Mouse (Mus musculus) olfactory bulb, adult 2 months (tissue): ENCODE measurements around the gene Cpe. TPM values are rescaled to one million over a fixed set of nuclear protein-coding genes. Genes with fewer than 3 reads are reported as not detected.
A peak's percentile ranks its signal among the peaks of the same experiment; 100 is the strongest.

Experiments used
- H3K27ac ChIP-seq: fragments of 200-500 bp; 2 replicates; pipeline ENCODE4 v1.5.1; 2012; ENCODE audit warnings: low read depth, low read length; ENCODE audit not compliant: insufficient read depth
- H3K4me1 ChIP-seq: fragments of 200-500 bp; 2 replicates; pipeline ENCODE4 v1.6.1; 2012; ENCODE audit warnings: low read length; ENCODE audit not compliant: control insufficient read depth, insufficient read depth
- H3K4me3 ChIP-seq: fragments of 200-500 bp; 2 replicates; pipeline ENCODE4 v1.5.1; 2012; ENCODE audit warnings: mild to moderate bottlenecking, low read depth, low read length, moderate library complexity; ENCODE audit not compliant: insufficient read depth
- CTCF ChIP-seq: fragments of 200-500 bp; IDR thresholded peaks from 2 replicates; pipeline ENCODE4 v1.5.1; 2012; ENCODE audit warnings: low read depth, mild to moderate bottlenecking, low read length, moderate library complexity; ENCODE audit not compliant: insufficient read depth
- POLR2A ChIP-seq: fragments of 200-500 bp; IDR thresholded peaks from 2 replicates; pipeline ENCODE4 v1.6.1; 2012; ENCODE audit warnings: mild to moderate bottlenecking, low read depth, low read length, moderate library complexity; ENCODE audit not compliant: insufficient read depth
- WGBS: fragments of 180-500 bp; shearing (Covaris S2); methylation state at CpG from one replicate; pipeline ENCODE4 v1.1.7; 2018; 5-methylcytosine and 5-hydroxymethylcytosine counted together
- polyA plus RNA-seq: library from polyadenylated mRNA; stranded (reverse); fragments of >200 nt; gene quantifications from 2 replicates; pipeline ENCODE4 v1.2.4, GENCODE M21; 2012; ENCODE audit warnings: low replicate concordance; ENCODE audit not compliant: missing spikeins, insufficient read depth, insufficient read length

Gene Cpe
- polyA plus RNA-seq, 1 experiment, result 578 TPM

DNA sequence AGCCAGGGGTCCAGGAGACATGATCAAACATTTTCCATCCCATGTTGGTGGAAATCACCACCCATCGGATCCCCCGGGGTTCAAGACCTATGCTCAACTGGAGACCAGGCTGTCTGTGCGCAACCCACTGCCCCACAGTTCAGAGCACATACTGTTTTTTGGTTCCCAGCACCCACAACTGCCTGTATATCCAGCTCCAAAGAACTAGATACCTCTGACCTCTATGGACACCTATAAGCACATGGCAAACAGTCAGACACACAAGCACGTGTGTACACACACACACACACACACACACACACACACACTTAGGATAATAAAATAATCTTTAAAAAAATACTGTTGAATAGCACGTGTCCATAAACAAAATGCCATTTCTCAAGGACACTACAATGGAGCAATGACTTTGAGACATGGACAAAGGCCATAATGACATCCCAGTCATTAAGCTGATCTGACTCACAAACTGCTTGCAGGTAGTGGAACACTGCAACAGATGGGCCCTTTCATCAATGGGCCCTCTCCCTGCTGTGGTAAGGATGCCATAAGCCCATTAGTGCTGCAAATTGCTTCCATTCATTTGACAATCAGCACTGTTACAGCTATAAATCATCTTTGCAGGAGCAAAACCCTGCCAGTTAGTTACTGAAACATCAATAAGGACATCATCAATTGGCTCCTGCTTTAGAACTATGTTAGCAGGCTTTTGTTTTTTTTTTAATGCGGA lies 63.7 kb downstream of the Cpe start:
- Histone ChIP-seq H3K4me3 (no peak overlapping the region), H3K4me1 (peaks cover 13% of the 10 kb centered on the region), H3K27ac (0 out of 2 replicates have a peak overlapping the region, but pooled peaks have one; percentile 62)
- WGBS, result 86% methylated on average over 6 of the region's 6 CpGs
- no peak for TF ChIP-seq CTCF
- no peak for TF ChIP-seq POLR2A

DNA sequence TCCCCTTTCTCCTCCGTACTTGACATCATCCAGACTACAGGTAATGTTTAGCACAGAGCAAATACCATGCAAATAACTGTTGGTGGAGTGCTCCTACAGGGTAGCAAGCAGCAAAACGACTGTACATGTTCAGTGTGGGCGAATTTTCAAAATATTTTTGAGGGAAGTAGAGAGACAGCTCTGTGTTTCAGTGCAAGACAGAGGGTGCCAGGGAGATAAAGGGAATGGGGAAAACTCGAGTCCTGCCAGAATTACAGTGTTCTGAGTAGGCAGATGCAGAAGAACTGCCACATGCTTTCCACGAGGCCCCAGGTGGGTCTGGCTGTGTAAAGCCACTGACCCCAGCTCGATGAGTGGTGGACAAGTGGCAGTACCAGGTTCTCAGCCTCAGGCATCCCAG lies 64.8 kb downstream of the Cpe start:
- Histone ChIP-seq H3K4me1 (peaks cover 13% of the 10 kb centered on the region), H3K27ac (no peak overlapping the region), H3K4me3 (no peak overlapping the region)
- TF ChIP-seq CTCF, result no peak
- TF ChIP-seq POLR2A, result no peak
- WGBS, result 82% methylated on average over 6 of the region's 6 CpGs

DNA sequence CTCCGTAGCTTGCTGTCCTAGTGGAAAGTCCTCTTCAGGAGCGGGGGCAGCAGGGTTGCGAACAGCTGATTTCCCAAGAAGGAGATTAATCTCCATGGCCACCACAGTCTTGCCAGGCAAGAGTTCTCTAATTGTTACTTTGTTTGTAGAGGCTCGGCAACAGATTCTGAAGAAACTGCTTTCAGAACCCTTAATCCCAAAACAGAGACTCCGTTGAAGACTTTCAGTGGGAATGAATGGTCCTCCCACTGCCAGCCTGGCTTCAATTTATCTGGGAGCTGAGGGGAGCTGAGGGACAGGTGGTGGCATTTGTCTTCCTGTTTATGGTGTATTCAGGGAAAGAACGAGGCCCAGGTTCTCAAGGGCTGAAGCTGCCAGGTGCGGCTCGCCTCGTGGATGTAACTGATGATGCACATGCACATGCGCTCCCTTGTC lies 68.2 kb downstream of the Cpe start:
- TF ChIP-seq CTCF (no peak), POLR2A (no peak)
- Histone ChIP-seq H3K4me1 (peaks cover 13% of the 10 kb centered on the region), H3K4me3 (no peak overlapping the region), H3K27ac (peak overlapping the region; percentile 19; the same call in 1 of the 2 replicates)
- 32% methylated on average over 10 of the region's 10 CpGs for WGBS

GRCm38 (mm10) chr8:64620365-64621150 lies 72.3 kb downstream of the Cpe start:
- H3K27ac ChIP-seq, result no peak overlapping the region
- WGBS, result 55% methylated on average over 7 of the region's 7 CpGs
- H3K4me1 ChIP-seq, result peaks cover 9% of the 10 kb centered on the region
- H3K4me3 ChIP-seq, result no peak overlapping the region
- TF ChIP-seq CTCF (no peak), POLR2A (no peak)

DNA sequence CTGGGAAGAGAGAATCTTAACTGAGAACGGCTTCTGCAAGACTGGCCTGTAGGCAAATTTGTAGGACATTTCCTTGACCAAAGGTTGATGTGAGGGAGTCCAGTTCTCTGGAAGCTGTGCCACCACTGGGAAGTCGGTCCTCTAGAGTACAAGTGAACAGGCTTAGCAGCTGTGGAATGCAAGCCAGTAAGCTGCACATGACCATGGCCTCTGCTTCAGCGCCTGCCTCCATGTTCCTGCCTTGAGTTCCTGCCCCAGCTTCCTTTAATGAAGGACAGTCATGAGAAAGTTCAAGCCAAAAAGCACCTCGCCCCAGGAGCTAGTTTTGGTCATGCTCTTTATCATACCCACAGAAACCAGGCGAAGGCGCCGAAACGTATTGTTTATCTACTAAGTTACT lies 73.2 kb downstream of the Cpe start:
- Histone ChIP-seq H3K4me1 (peaks cover 3% of the 10 kb centered on the region), H3K27ac (no peak overlapping the region), H3K4me3 (no peak overlapping the region)
- 94% methylated on average over 8 of the region's 8 CpGs for WGBS
- no peak for TF ChIP-seq CTCF
- no peak for TF ChIP-seq POLR2A

DNA sequence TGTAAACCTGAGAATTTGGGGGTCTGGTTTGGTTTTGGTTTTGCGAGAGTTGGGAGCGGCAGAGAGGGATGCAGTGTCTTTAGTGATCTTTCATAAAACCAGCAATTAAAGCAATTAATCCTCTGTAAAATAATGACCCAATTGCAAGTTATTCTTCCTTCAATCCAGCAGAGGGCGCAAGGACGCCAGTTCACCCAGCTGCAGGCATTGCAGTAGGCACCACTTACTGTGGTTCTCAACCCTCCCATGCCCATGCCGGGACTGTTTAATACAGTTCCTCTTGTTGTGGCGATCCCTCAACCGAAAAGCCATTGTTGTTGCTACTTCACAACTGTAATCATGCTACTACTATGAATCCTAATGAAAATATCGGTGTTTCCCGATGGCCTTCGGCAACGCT lies 74.2 kb downstream of the Cpe start:
- no peaks in the 10 kb centered on the region for H3K4me1 ChIP-seq
- no peak overlapping the region for H3K27ac ChIP-seq
- WGBS, result 22% methylated on average over 11 of the region's 11 CpGs
- peak; percentile 59 for TF ChIP-seq CTCF
- no peak for TF ChIP-seq POLR2A
- H3K4me3 ChIP-seq, result no peak overlapping the region

DNA sequence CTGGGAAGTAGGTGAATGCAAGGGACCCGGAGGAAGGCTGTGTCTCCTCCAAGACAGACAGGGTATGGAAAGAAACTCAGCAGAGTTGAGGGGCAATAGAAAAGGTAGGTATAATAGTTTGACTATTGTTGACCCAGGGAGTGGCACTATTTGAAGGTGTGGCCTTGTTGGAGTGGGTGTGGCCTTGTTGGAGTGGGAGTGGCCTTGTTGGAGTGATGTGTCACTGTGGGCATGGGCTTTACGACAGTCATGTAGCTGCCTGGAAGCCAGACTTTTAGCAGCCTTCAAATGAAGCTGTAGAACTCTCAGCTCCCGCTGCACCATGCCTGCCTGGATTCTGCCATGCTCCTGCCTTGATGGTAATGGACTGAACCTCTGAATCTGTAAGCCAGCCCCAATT lies 76.3 kb downstream of the Cpe start:
- WGBS, result 86% methylated on average over 3 of the region's 3 CpGs
- H3K4me1 ChIP-seq, result no peaks in the 10 kb centered on the region
- TF ChIP-seq POLR2A (no peak), CTCF (no peak)
- no peak overlapping the region for H3K27ac ChIP-seq
- no peak overlapping the region for H3K4me3 ChIP-seq

- 82% methylated on average over 4 of the region's 4 CpGs for WGBS
- Histone ChIP-seq H3K27ac (no peak overlapping the region), H3K4me1 (no peaks in the 10 kb centered on the region), H3K4me3 (no peak overlapping the region)
- TF ChIP-seq CTCF (no peak), POLR2A (no peak)
Observed at GRCm38 (mm10) chr8:64615459-64615858, 77.4 kb downstream of the Cpe start.

DNA sequence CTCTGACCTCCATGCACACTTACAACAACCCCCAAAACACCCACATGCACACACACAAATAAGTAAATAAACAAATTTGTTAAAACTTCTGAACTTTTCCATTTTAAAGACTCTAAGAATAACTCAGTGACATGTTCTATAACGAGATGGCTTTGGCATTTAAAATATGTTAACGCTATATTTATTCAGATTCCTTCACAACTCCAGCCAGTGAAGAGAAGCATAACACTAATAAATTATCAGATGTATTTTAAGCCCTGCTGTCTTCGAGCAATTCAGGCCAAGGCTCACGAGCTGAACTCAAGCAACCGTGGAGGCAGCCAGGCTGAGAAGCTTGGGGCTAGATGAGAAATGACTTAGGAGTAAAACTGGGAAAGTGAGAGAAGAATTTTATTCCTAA lies 79.2 kb downstream of the Cpe start:
- no peaks in the 10 kb centered on the region for H3K4me1 ChIP-seq
- H3K4me3 ChIP-seq, result no peak overlapping the region
- no peak overlapping the region for H3K27ac ChIP-seq
- TF ChIP-seq POLR2A, result no peak
- TF ChIP-seq CTCF, result no peak
- WGBS, result 44% methylated on average over 5 of the region's 5 CpGs
